Mouse (Mus musculus): ENCODE data around the gene Olfr365. TPM values are rescaled to one million over a fixed set of nuclear protein-coding genes. Genes with fewer than 3 reads are reported as not detected.

Gene Olfr365
- polyA plus RNA-seq (2012; rRNA removed) = not detected in 2 replicates
- polyA plus RNA-seq (2014; fragmentation: Nextera tagmentation; extraction: Ambion mirVana) = not detected in 2 replicates

- TF ChIP-seq EP300 (IDR thresholded peaks at IDR 0.05; ENCODE audit: low read depth) (no peak), CTCF (IDR thresholded peaks at IDR 0.05; ENCODE audit: low read depth) (no peak)
- Histone ChIP-seq H3K27ac (no peak within 1 kb of the TSS), H3K4me3 (ENCODE audit: insufficient read depth in 1 of 2, low read depth in 2 of 2, low read length in 2 of 2) (no peak within 1 kb of the TSS), H3K36me3 (replicated peaks; ENCODE audit: control insufficient read depth, insufficient read depth, low read depth) (no peaks in the 10 kb centered on the region), H3K4me1 (replicated peaks; ENCODE audit: control insufficient read depth in 2 of 2, insufficient read depth in 2 of 2, low read length in 1 of 2) (no peaks in the 10 kb centered on the region), H3K27me3 (ENCODE audit: control insufficient read depth, insufficient read depth, low read length) (no peaks in the 10 kb centered on the region), H3K9ac (replicated peaks) (no peak within 1 kb of the TSS), H3K9me3 (ENCODE audit: control insufficient read depth, low read length) (no peaks in the 10 kb centered on the region), H3K4me2 (ENCODE audit: low read depth) (no peak within 1 kb of the TSS)
- ATAC-seq (ENCODE audit: insufficient read depth) (no peak), DNase-seq (ENCODE audit: low read depth in 3 of 3, low spot score in 3 of 3) (no peak)
- WGBS (ENCODE audit: insufficient replicate concordance) = 52% methylated on average over 3 of the region's 3 CpGs
These were observed at the start of gene Olfr365 for GRCm38 (mm10) chr2:37187898-37188297. Olfr365 (plus strand) TSS chr2:37188198.

GRCm38 (mm10) chr2:37139022-37139421, 49.0 kb upstream of the Olfr365 start, which contains the start of gene Olfr364-ps1:
Olfr364-ps1 (plus strand) TSS chr2:37139322.
- no peak for ATAC-seq (ENCODE audit: insufficient read depth)
- 59% methylated on average over 3 of the region's 3 CpGs for WGBS (ENCODE audit: insufficient replicate concordance)
- no peak within 1 kb of the TSS for H3K27ac ChIP-seq

GRCm38 (mm10) chr2:37211274-37211673, 23.3 kb downstream of the Olfr365 start, which contains the start of gene Olfr366:
Olfr366 (plus strand) TSS chr2:37211574.
- H3K27ac ChIP-seq = no peak within 1 kb of the TSS
- H3K4me1 ChIP-seq (replicated peaks; ENCODE audit: control insufficient read depth in 2 of 2, insufficient read depth in 2 of 2, low read length in 1 of 2) = no peaks in the 10 kb centered on the region
- no peak within 1 kb of the TSS for H3K9ac ChIP-seq (replicated peaks)
- no peaks in the 10 kb centered on the region for H3K27me3 ChIP-seq (ENCODE audit: control insufficient read depth, insufficient read depth, low read length)
- no peaks in the 10 kb centered on the region for H3K36me3 ChIP-seq (replicated peaks; ENCODE audit: control insufficient read depth, insufficient read depth, low read depth)
- no peak within 1 kb of the TSS for H3K4me2 ChIP-seq (ENCODE audit: low read depth)
- H3K4me3 ChIP-seq (ENCODE audit: insufficient read depth in 1 of 2, low read depth in 2 of 2, low read length in 2 of 2) = no peak within 1 kb of the TSS
- TF ChIP-seq CTCF (IDR thresholded peaks at IDR 0.05; ENCODE audit: low read depth) (no peak), EP300 (IDR thresholded peaks at IDR 0.05; ENCODE audit: low read depth) (no peak)
- ATAC-seq (ENCODE audit: insufficient read depth) = no peak
- no peaks in the 10 kb centered on the region for H3K9me3 ChIP-seq (ENCODE audit: control insufficient read depth, low read length)
- no peak for DNase-seq (ENCODE audit: low read depth in 3 of 3, low spot score in 3 of 3)

More at GRCm38 (mm10) chr2:37139022-37139421, 49.0 kb upstream of the Olfr365 start, which contains the start of gene Olfr364-ps1:
- Histone ChIP-seq H3K4me2 (ENCODE audit: low read depth) (no peak within 1 kb of the TSS), H3K4me3 (ENCODE audit: insufficient read depth in 1 of 2, low read depth in 2 of 2, low read length in 2 of 2) (no peak within 1 kb of the TSS), H3K27me3 (ENCODE audit: control insufficient read depth, insufficient read depth, low read length) (no peaks in the 10 kb centered on the region), H3K4me1 (replicated peaks; ENCODE audit: control insufficient read depth in 2 of 2, insufficient read depth in 2 of 2, low read length in 1 of 2) (no peaks in the 10 kb centered on the region), H3K9ac (replicated peaks) (no peak within 1 kb of the TSS), H3K9me3 (ENCODE audit: control insufficient read depth, low read length) (no peaks in the 10 kb centered on the region), H3K36me3 (replicated peaks; ENCODE audit: control insufficient read depth, insufficient read depth, low read depth) (no peaks in the 10 kb centered on the region)
- DNase-seq (ENCODE audit: low read depth in 3 of 3, low spot score in 3 of 3) = no peak
- TF ChIP-seq CTCF (IDR thresholded peaks at IDR 0.05; ENCODE audit: low read depth) (no peak), EP300 (IDR thresholded peaks at IDR 0.05; ENCODE audit: low read depth) (no peak)

Other genes starting within 250 kb of the Olfr365 start
- gene Olfr357, start 194.4 kb upstream of the Olfr365 start, polyA plus RNA-seq (2012; rRNA removed) = not detected in 2 replicates
- not detected in 2 replicates for gene Olfr357, start 194.4 kb upstream of the Olfr365 start, polyA plus RNA-seq (2014; fragmentation: Nextera tagmentation; extraction: Ambion mirVana)
- not detected in 2 replicates for gene Olfr358, start 178.9 kb upstream of the Olfr365 start, polyA plus RNA-seq (2012; rRNA removed)
- gene Olfr358, start 178.9 kb upstream of the Olfr365 start, polyA plus RNA-seq (2014; fragmentation: Nextera tagmentation; extraction: Ambion mirVana) = not detected in 2 replicates
- not detected in 2 replicates for gene Olfr360, start 122.5 kb upstream of the Olfr365 start, polyA plus RNA-seq (2012; rRNA removed)
- gene Olfr360, start 122.5 kb upstream of the Olfr365 start, polyA plus RNA-seq (2014; fragmentation: Nextera tagmentation; extraction: Ambion mirVana) = not detected in 2 replicates
- gene Olfr361, start 98.9 kb upstream of the Olfr365 start, polyA plus RNA-seq (2012; rRNA removed) = not detected in 2 replicates
- not detected in 2 replicates for gene Olfr361, start 98.9 kb upstream of the Olfr365 start, polyA plus RNA-seq (2014; fragmentation: Nextera tagmentation; extraction: Ambion mirVana)
- not detected in 2 replicates for gene Olfr362, start 70.3 kb upstream of the Olfr365 start, polyA plus RNA-seq (2012; rRNA removed)
- not detected in 2 replicates for gene Olfr362, start 70.3 kb upstream of the Olfr365 start, polyA plus RNA-seq (2014; fragmentation: Nextera tagmentation; extraction: Ambion mirVana)
- not detected in 2 replicates for gene Olfr364-ps1, start 48.9 kb upstream of the Olfr365 start, polyA plus RNA-seq (2012; rRNA removed)
- not detected in 2 replicates for gene Olfr364-ps1, start 48.9 kb upstream of the Olfr365 start, polyA plus RNA-seq (2014; fragmentation: Nextera tagmentation; extraction: Ambion mirVana)
- gene Olfr366, start 23.4 kb downstream of the Olfr365 start, polyA plus RNA-seq (2012; rRNA removed) = not detected in 2 replicates
- not detected in 2 replicates for gene Olfr366, start 23.4 kb downstream of the Olfr365 start, polyA plus RNA-seq (2014; fragmentation: Nextera tagmentation; extraction: Ambion mirVana)
- gene Olfr368, start 138.3 kb downstream of the Olfr365 start, polyA plus RNA-seq (2012; rRNA removed) = not detected in 2 replicates
- gene Olfr368, start 138.3 kb downstream of the Olfr365 start, polyA plus RNA-seq (2014; fragmentation: Nextera tagmentation; extraction: Ambion mirVana) = not detected in 2 replicates
- gene Pdcl, start 171.1 kb downstream of the Olfr365 start, polyA plus RNA-seq (2012; rRNA removed) = 4.2 and 5.8 TPM in 2 replicates
- gene Pdcl, start 171.1 kb downstream of the Olfr365 start, polyA plus RNA-seq (2014; fragmentation: Nextera tagmentation; extraction: Ambion mirVana) = 10.2 and 11.3 TPM in 2 replicates
- gene Rc3h2, start 234.7 kb downstream of the Olfr365 start, polyA plus RNA-seq (2012; rRNA removed) = 2.9 and 3.7 TPM in 2 replicates
- 3.0 and 3.2 TPM in 2 replicates for gene Rc3h2, start 234.7 kb downstream of the Olfr365 start, polyA plus RNA-seq (2014; fragmentation: Nextera tagmentation; extraction: Ambion mirVana)